16 mouse cellular contexts compared by ENCODE assay signal in the genomic region with DNA sequence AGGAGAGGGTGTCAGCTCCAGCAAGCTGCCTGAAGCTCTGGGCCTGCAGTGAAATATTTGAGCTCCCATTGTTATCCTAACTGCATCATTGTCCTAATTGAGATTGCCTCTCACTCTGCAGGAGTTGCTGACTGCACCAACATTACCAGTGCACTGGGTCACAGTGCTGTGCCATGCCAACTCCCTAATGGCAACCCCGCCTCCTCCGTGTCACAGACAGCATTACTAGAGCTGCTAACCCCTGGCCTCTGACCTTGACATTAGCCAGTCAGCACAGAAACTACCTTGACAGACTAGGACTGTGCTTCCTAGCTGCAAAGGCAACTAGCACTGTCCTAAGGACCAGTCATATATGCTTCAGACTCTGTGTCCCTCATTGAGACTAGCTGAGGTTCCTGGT.
"Had no signal": no experiment of that assay in that cellular context is flagged by ENCODE, and none has a peak within 500 bp of the region (broad histone marks: within the 10 kb centered on the region; RNA-seq: fewer than 3 reads in every experiment).

No protein-coding gene starts in this region.

- H3K9me3 ChIP-seq: limb, embryonic 10.5 days; limb, embryonic 13.5 days; midbrain, embryonic 12.5 days; neural tube, embryonic 13.5 days had no signal

- H3K4me1 ChIP-seq: limb, embryonic 10.5 days; limb, embryonic 13.5 days; midbrain, embryonic 12.5 days; neural tube, embryonic 13.5 days had no signal

- DNase-seq: kidney, adult 18-20 months; kidney, adult 9 months; kidney, postnatal 14 days; kidney, postnatal 4 days; liver, postnatal 0 days; lung, embryonic 14.5 days; lung, postnatal 36 days; retina, postnatal 1 day; thymus, postnatal 25 days had no signal

- H3K36me3 ChIP-seq: limb, embryonic 10.5 days; limb, embryonic 13.5 days; midbrain, embryonic 12.5 days; neural tube, embryonic 13.5 days had no signal

- H3K4me3 ChIP-seq: limb, embryonic 10.5 days; limb, embryonic 13.5 days; midbrain, embryonic 12.5 days; myocyte; neural tube, embryonic 13.5 days had no signal

- H3K27me3 ChIP-seq: limb, embryonic 13.5 days; midbrain, embryonic 12.5 days; neural tube, embryonic 13.5 days had no signal

- ATAC-seq: liver, postnatal 0 days; lung, postnatal 0 days; midbrain, embryonic 16.5 days had no signal
